Mouse (Mus musculus) heart, adult 2 months (tissue): ENCODE data around the gene Phldb1. TPM values are rescaled to one million over a fixed set of nuclear protein-coding genes. Genes with fewer than 3 reads are reported as not detected.
A peak's percentile ranks its signal among the peaks of the same experiment; 100 is the strongest.
"Not testable (repeated sequence)": the region's sequence is repeated elsewhere in the genome, so short reads cannot be mapped to it uniquely, and the experiment has no call there.

ENCODE experiments used
- DNase-seq, 2 experiments: peaks; one replicate each; pipeline ENCODE4 v3.0.0; 2021
- H3K27ac ChIP-seq: fragments of 200-600 bp; 2 replicates; pipeline ENCODE4 v1.8.1; 2022
- H3K27me3 ChIP-seq: fragments of 200-500 bp; 2 replicates; pipeline ENCODE4 v1.6.1; 2012; ENCODE audit warnings: mild to moderate bottlenecking, low read length, inconsistent platforms, mixed read lengths; ENCODE audit not compliant: control insufficient read depth, insufficient read depth
- H3K36me3 ChIP-seq: fragments of 200-500 bp; 2 replicates; pipeline ENCODE4 v1.6.1; 2012; ENCODE audit warnings: low read length, inconsistent platforms; ENCODE audit not compliant: control insufficient read depth, insufficient read depth
- H3K4me1 ChIP-seq: fragments of 200-500 bp; 2 replicates; pipeline ENCODE4 v1.6.1; 2011; ENCODE audit warnings: low read length; ENCODE audit not compliant: control insufficient read depth, insufficient read depth
- H3K4me3 ChIP-seq: fragments of 200-600 bp; 2 replicates; pipeline ENCODE4 v1.8.1; 2022
- H3K79me2 ChIP-seq: fragments of 200-500 bp; replicated peaks from 2 replicates; pipeline ENCODE4 v1.6.1; 2012; ENCODE audit warnings: mild to moderate bottlenecking, inconsistent platforms, low read length, moderate library complexity, mixed read lengths; ENCODE audit not compliant: control insufficient read depth, insufficient read depth
- H3K9ac ChIP-seq: fragments of 200-500 bp; 2 replicates; pipeline ENCODE4 v1.6.1; 2012; ENCODE audit warnings: low read depth, mild to moderate bottlenecking, control low read depth, inconsistent platforms, low read length, mixed read lengths
- CTCF ChIP-seq: fragments of 200-600 bp; IDR thresholded peaks from 2 replicates; pipeline ENCODE4 v1.8.1; 2022; ENCODE audit warnings: antibody characterized with exemption, mild to moderate bottlenecking, moderate library complexity
- EP300 ChIP-seq: fragments of 200-500 bp; IDR thresholded peaks from 2 replicates; pipeline ENCODE4 v1.6.1; 2011; ENCODE audit warnings: low read depth, low read length, control low read depth; ENCODE audit not compliant: insufficient read depth
- POLR2A ChIP-seq: fragments of 200-500 bp; IDR thresholded peaks from 2 replicates; pipeline ENCODE4 v1.6.1; 2011; ENCODE audit warnings: mild to moderate bottlenecking, low read depth, low read length, control low read depth; ENCODE audit not compliant: insufficient read depth
- WGBS: fragments of 180-500 bp; shearing (Covaris S2); methylation state at CpG from one replicate; pipeline ENCODE4 v1.1.7; 2018; 5-methylcytosine and 5-hydroxymethylcytosine counted together
- intact Hi-C: fragments of 180-260 bp; cut with DNase I; formaldehyde crosslinking; loops from one replicate; pipeline ENCODE4 v1.15.1; 2025
- long read RNA-seq: library from polyadenylated mRNA; stranded (forward); transcript quantifications from one replicate; pipeline ENCODE4 v2.0.0, GENCODE M21; 2021
- polyA plus RNA-seq: library from polyadenylated mRNA; depleted of rRNA; stranded (reverse); fragments of >200 nt; gene quantifications from 2 replicates; pipeline ENCODE4 v1.2.3, GENCODE M21; 2012; rRNA removed
- total RNA-seq, 2 experiments: library from RNA; stranded (reverse); gene quantifications; 2 replicates each; pipeline ENCODE4 v1.2.3; 2021

Gene Phldb1
- total RNA-seq (100 to 1,000 TPM; 104 to 108 TPM), polyA plus RNA-seq (146 and 165 TPM in 2 replicates)
- long read RNA-seq, partial matches to known transcripts, result 17 of 60 reads
- long read RNA-seq, other reads (novel, unspliced or antisense), result 43 of 60 reads

DNA sequence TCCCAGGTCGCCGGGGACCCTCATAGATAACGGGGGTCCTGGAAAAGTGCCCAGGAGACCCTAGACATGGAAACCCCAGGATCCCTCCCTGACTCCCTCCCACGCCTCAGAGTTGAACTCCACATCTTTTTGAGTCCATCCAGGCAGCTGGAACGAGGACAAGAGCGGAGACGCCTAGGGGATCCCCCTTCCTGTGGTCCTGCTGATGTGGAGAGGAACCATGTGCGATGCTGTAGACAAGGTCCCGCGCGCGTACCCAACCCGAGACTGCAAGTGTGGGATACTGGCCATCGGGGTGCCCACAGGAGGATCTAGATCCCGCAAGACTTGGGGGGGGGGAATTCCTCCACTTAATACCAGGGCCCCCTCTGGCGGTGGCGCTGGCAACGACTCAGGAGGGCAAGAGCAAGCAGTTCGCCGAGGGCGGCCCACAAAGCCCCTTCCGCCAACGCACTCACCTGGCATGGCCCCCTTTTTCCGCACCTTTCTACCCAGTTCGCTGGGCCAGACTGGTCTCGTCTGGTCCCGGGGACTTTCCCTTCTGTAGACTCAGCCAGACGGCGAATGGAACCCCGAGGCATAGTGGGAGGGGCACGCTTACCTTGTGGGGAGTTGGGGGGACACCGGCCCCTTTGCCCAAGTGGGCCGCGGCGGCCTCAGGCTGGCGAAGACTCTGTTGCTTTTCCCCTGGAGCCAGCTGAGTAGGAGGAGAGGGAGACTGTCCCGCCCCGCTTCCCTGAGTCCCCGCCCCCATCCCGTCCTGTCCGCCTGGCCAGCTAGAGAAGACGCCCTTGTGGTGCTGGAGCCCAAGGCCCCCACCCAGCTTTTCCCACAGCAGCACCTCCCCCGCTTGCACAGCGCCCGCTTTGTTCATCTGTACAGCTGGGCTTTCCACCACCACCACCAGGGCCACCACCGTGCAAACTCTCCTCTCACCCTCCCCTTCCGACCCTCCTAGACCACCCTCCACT is at the start of gene Phldb1:
TSS of gene Phldb1 (minus strand) at position 675 of the 971 bp plus-strand sequence.
- Histone ChIP-seq H3K79me2 (no peaks in the 10 kb centered on the region), H3K27me3 (no peaks in the 10 kb centered on the region), H3K4me3 (peak within 1 kb of the TSS; percentile 65), H3K4me1 (peaks cover 11% of the 10 kb centered on the region), H3K36me3 (no peaks in the 10 kb centered on the region), H3K27ac (peak within 1 kb of the TSS; percentile 97), H3K9ac (peak within 1 kb of the TSS; percentile 67)
- peak; percentile 85 for DNase-seq
- TF ChIP-seq CTCF (peak; percentile 67), POLR2A (peak; percentile 79), EP300 (0 out of 2 replicates have a peak, but pooled peaks have one; percentile 4)
- intact Hi-C loops, result loop anchor here (1.0 to 5.0 kb wide), 3 partner anchors 43 to 248 kb away; no protein-coding TSS in a partner anchor
- WGBS, result 2% methylated on average over 47 of the region's 47 CpGs

- TF ChIP-seq EP300 (peak; percentile 90), POLR2A (peak; percentile 72), CTCF (peak; percentile 95)
- peak; percentile 93 to 94 for DNase-seq
- WGBS, result under 1% methylated on average over 41 of the region's 41 CpGs
- Histone ChIP-seq H3K9ac (peak overlapping the region; percentile 70), H3K4me3 (peak overlapping the region; percentile 83), H3K36me3 (peaks cover 3% of the 10 kb centered on the region), H3K79me2 (no peaks in the 10 kb centered on the region; the same call in 1 of the 2 replicates), H3K4me1 (peaks cover 4% of the 10 kb centered on the region; the same call in 1 of the 2 replicates), H3K27me3 (no peaks in the 10 kb centered on the region), H3K27ac (peak overlapping the region; percentile 89)
- intact Hi-C loops, result loop anchor here (2.0 to 5.0 kb wide), 3 partner anchors 109 to 189 kb away; partner anchors contain the start of genes Atp5l and Kmt2a
Measured at GRCm38 (mm10) chr9:44772750-44773651, 38.0 kb upstream of the Phldb1 start.

- Histone ChIP-seq H3K27me3 (no peaks in the 10 kb centered on the region), H3K36me3 (peaks cover 3% of the 10 kb centered on the region), H3K4me3 (no peak overlapping the region), H3K79me2 (no peaks in the 10 kb centered on the region; the same call in 1 of the 2 replicates), H3K27ac (no peak overlapping the region), H3K9ac (no peak overlapping the region), H3K4me1 (peaks cover 4% of the 10 kb centered on the region; the same call in 1 of the 2 replicates)
- no peak for DNase-seq
- 8% methylated on average over 5 of the region's 5 CpGs for WGBS
- intact Hi-C loops, result loop anchor here (2.0 to 5.0 kb wide), 3 partner anchors 110 to 190 kb away; partner anchors contain the start of genes Atp5l and Kmt2a
- TF ChIP-seq POLR2A (no peak), EP300 (no peak), CTCF (no peak)
Measured at GRCm38 (mm10) chr9:44772392-44772749, 37.4 kb upstream of the Phldb1 start.

- Histone ChIP-seq H3K4me3 (no peak overlapping the region), H3K79me2 (peaks cover 2% of the 10 kb centered on the region), H3K27me3 (no peaks in the 10 kb centered on the region), H3K36me3 (peaks cover 3% of the 10 kb centered on the region), H3K4me1 (peaks cover 4% of the 10 kb centered on the region; the same call in 1 of the 2 replicates), H3K9ac (no peak overlapping the region), H3K27ac (no peak overlapping the region)
- no peak for DNase-seq
- intact Hi-C loops, result loop anchor here (5.0 kb wide), 2 partner anchors 111 to 191 kb away; partner anchors contain the start of gene Kmt2a
- TF ChIP-seq CTCF, result 0 out of 2 replicates have a peak, but pooled peaks have one; percentile 15
- no peak for TF ChIP-seq POLR2A
- WGBS, result 90% methylated on average over 5 of the region's 5 CpGs
Measured at GRCm38 (mm10) chr9:44771376-44771775, 36.4 kb upstream of the Phldb1 start.

DNA sequence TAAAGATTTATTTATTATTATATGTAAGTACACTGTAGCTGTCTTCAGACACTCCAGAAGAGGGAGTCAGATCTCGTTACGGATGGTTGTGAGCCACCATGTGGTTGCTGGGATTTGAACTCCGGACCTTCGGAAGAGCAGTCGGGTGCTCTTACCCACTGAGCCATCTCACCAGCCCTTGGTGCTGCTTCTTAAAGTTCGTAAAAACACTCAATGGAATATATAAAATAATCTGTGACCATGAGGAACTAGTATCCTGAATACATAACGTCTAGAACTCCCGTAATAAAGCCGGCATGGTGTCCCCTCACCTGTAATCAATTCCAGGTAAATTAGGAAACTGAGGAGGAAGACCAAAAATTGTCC is 33.0 kb upstream of the Phldb1 start:
- not testable (repeated sequence) for DNase-seq, H3K27me3 ChIP-seq, H3K9ac ChIP-seq, H3K79me2 ChIP-seq
- peak; percentile 17; the same call in 1 of the 2 replicates for TF ChIP-seq CTCF
- WGBS, result 31% methylated on average over 8 of the region's 9 CpGs
- Histone ChIP-seq H3K4me3 (peak overlapping the region; percentile 99), H3K4me1 (peaks cover 11% of the 10 kb centered on the region), H3K27ac (peak overlapping the region; percentile 98), H3K36me3 (peaks cover 17% of the 10 kb centered on the region)
- intact Hi-C loops, result loop anchor here (5.0 kb wide), 1 partner anchor 111 kb away; no protein-coding TSS in a partner anchor
